Mouse (Mus musculus): ENCODE results near the gene Asap2.
A peak's percentile ranks its signal among the peaks of the same experiment; 100 is the strongest.

Gene Asap2

GRCm38 (mm10) chr12:21133972-21134859 is 144.0 kb downstream of the Asap2 start:
- DNase-seq, result no peak

GRCm38 (mm10) chr12:21135651-21136461 is 145.6 kb downstream of the Asap2 start:
- DNase-seq, result no peak

- DNase-seq, result peak; percentile 82
Measured at GRCm38 (mm10) chr12:21136462-21136751, 146.1 kb downstream of the Asap2 start.

- DNase-seq, result no peak
Measured at GRCm38 (mm10) chr12:21139560-21139959, 149.3 kb downstream of the Asap2 start.

- peak; percentile 81 for DNase-seq
Measured at GRCm38 (mm10) chr12:21140153-21140552, 149.9 kb downstream of the Asap2 start.

GRCm38 (mm10) chr12:21140741-21141308 is 150.6 kb downstream of the Asap2 start:
- DNase-seq, result no peak

GRCm38 (mm10) chr12:21141691-21142300 is 151.5 kb downstream of the Asap2 start:
- peak; percentile 90 for DNase-seq

- DNase-seq, result no peak
Measured at GRCm38 (mm10) chr12:21142489-21143254, 152.4 kb downstream of the Asap2 start.

- DNase-seq, result no peak
Measured at GRCm38 (mm10) chr12:21144602-21145001, 154.3 kb downstream of the Asap2 start.

- DNase-seq, result no peak
Measured at GRCm38 (mm10) chr12:21145050-21145449, 154.8 kb downstream of the Asap2 start.

- no peak for DNase-seq
Measured at GRCm38 (mm10) chr12:21146826-21147225, 156.6 kb downstream of the Asap2 start.

GRCm38 (mm10) chr12:21153279-21153707 is 163.0 kb downstream of the Asap2 start:
- DNase-seq, result peak; percentile 69

- DNase-seq, result no peak
Measured at GRCm38 (mm10) chr12:21155062-21155461, 164.8 kb downstream of the Asap2 start.

GRCm38 (mm10) chr12:21159304-21159703 is 169.0 kb downstream of the Asap2 start:
- DNase-seq, result no peak

- peak; percentile 80 for DNase-seq
Measured at GRCm38 (mm10) chr12:21160327-21160828, 170.1 kb downstream of the Asap2 start.

GRCm38 (mm10) chr12:21161841-21162240 is 171.6 kb downstream of the Asap2 start:
- DNase-seq, result peak; percentile 39

GRCm38 (mm10) chr12:21163706-21164105 is 173.4 kb downstream of the Asap2 start:
- DNase-seq, result no peak

- no peak for DNase-seq
Measured at GRCm38 (mm10) chr12:21164251-21164650, 174.0 kb downstream of the Asap2 start.

- no peak for DNase-seq
Measured at GRCm38 (mm10) chr12:21165157-21165556, 174.9 kb downstream of the Asap2 start.

- DNase-seq, result no peak
Measured at GRCm38 (mm10) chr12:21165891-21166342, 175.7 kb downstream of the Asap2 start.

- no peak for DNase-seq
Measured at GRCm38 (mm10) chr12:21166884-21167575, 176.8 kb downstream of the Asap2 start.
